Mouse (Mus musculus) brain, adult 10 weeks (tissue): ENCODE data around the gene Klf12. TPM values are rescaled to one million over a fixed set of nuclear protein-coding genes. Genes with fewer than 3 reads are reported as not detected.

Experiments
- polyA plus RNA-seq: library from polyadenylated mRNA; stranded (reverse); fragments of 350-450 nt; fragmentation: Illumina TruSeq; extraction: RNeasy Lipid Tissue Mini Kit (QIAGEN cat#74804); gene quantifications from one replicate; pipeline ENCODE4 v1.2.3, GENCODE M21; 2015; ENCODE audit warnings: low read depth, low replicate concordance

Gene Klf12
- 20.3 TPM for polyA plus RNA-seq

GRCm38 (mm10) chr14:100284119-100284860, at the start of gene Klf12:
Gene Klf12 (minus strand): TSS chr14:100284679.

